Mouse (Mus musculus): ENCODE data around the gene Ntn1.

GRCm38 (mm10) chr11:68381318-68381717 lies 19.3 kb downstream of the Ntn1 start:
- TF ChIP-seq POLR2A (IDR thresholded peaks at IDR 0.05; ENCODE audit: borderline replicate concordance, low read depth, low read length), result no peak
- TF ChIP-seq CTCF (IDR thresholded peaks at IDR 0.05; ENCODE audit: low read depth, low read length), result no peak

All from bone marrow macrophage, adult 2 months (primary cell).